Mouse (Mus musculus) neural tube, embryonic 11.5 days (tissue): ENCODE data around the gene Mmp8. TPM values are rescaled to one million over a fixed set of nuclear protein-coding genes. Genes with fewer than 3 reads are reported as not detected.

Experiments used
- ATAC-seq: fragments of 200-750 bp; cut with Nextera tagmentation; 2 replicates; pipeline ENCODE4 v1.8.0; 2017; ENCODE audit warnings: moderate number of reproducible peaks, mild to moderate bottlenecking, moderate TSS enrichment, moderate library complexity; ENCODE audit not compliant: insufficient read depth, low FRiP score, low TSS enrichment
- DNase-seq: peaks from one replicate; pipeline ENCODE4 v3.0.0-alpha.2; 2015; ENCODE audit warnings: low spot score
- H3K27ac ChIP-seq: fragments of 300-500 bp; sonication (generic); 2 replicates; pipeline ENCODE4 v1.5.1; 2014; ENCODE audit warnings: low read depth, mild to moderate bottlenecking, low read length
- H3K27me3 ChIP-seq: fragments of 300-500 bp; sonication (generic); 2 replicates; pipeline ENCODE4 v1.6.1; 2014; ENCODE audit warnings: mild to moderate bottlenecking, low read length, mixed read lengths; ENCODE audit not compliant: control insufficient read depth, insufficient read depth
- H3K36me3 ChIP-seq: fragments of 300-500 bp; sonication (generic); 2 replicates; pipeline ENCODE4 v1.6.1; 2014; ENCODE audit warnings: mild to moderate bottlenecking, low read length, moderate library complexity, mixed read lengths; ENCODE audit not compliant: control insufficient read depth, insufficient read depth
- H3K4me1 ChIP-seq: fragments of 300-500 bp; sonication (generic); 2 replicates; pipeline ENCODE4 v1.6.1; 2014; ENCODE audit warnings: low read length, mixed read lengths; ENCODE audit not compliant: control insufficient read depth, insufficient read depth
- H3K4me2 ChIP-seq: fragments of 300-500 bp; sonication (generic); 2 replicates; pipeline ENCODE4 v1.6.1; 2014; ENCODE audit warnings: low read depth, mild to moderate bottlenecking, moderate library complexity
- H3K4me3 ChIP-seq: fragments of 300-500 bp; sonication (generic); 2 replicates; pipeline ENCODE4 v1.5.1; 2014; ENCODE audit warnings: low read depth, low read length
- H3K9ac ChIP-seq: fragments of 300-500 bp; sonication (generic); 2 replicates; pipeline ENCODE4 v1.6.1; 2014; ENCODE audit warnings: mild to moderate bottlenecking, low read length
- H3K9me3 ChIP-seq: fragments of 300-500 bp; sonication (generic); 2 replicates; pipeline ENCODE4 v1.6.1; 2016; ENCODE audit warnings: low read length; ENCODE audit not compliant: control insufficient read depth
- WGBS: fragments of 180-500 bp; shearing (Covaris S2); extraction: QIAGEN DNeasy Blood & Tissue Kit; methylation state at CpG from one replicate; pipeline ENCODE4 v1.1.7; 2014; 5-methylcytosine and 5-hydroxymethylcytosine counted together
- polyA plus RNA-seq: library from polyadenylated mRNA; unstranded; fragments of >200 nt; fragmentation: Nextera tagmentation; extraction: Ambion mirVana; gene quantifications from 2 replicates; pipeline ENCODE4 v1.2.1, GENCODE M21; 2014

Mmp8 gene
- polyA plus RNA-seq, 1 experiment from 2014 or later, result not detected

GRCm38 (mm10) chr9:7572663-7573308 is 14.5 kb downstream of the Mmp8 start:
- Histone ChIP-seq H3K27me3 (no peaks in the 10 kb centered on the region), H3K4me1 (no peaks in the 10 kb centered on the region), H3K4me2 (no peak overlapping the region), H3K4me3 (no peak overlapping the region), H3K9me3 (no peaks in the 10 kb centered on the region), H3K27ac (no peak overlapping the region), H3K9ac (no peak overlapping the region), H3K36me3 (no peaks in the 10 kb centered on the region)
- DNase-seq (no peak), ATAC-seq (no peak)
- 82% methylated on average over 2 of the region's 2 CpGs for WGBS

- no peaks in the 10 kb centered on the region for H3K36me3 ChIP-seq
- H3K9me3 ChIP-seq, result no peaks in the 10 kb centered on the region
- WGBS, result 78% methylated on average over 3 of the region's 3 CpGs
- no peak overlapping the region for H3K4me3 ChIP-seq
- H3K27me3 ChIP-seq, result no peaks in the 10 kb centered on the region
- ATAC-seq (no peak), DNase-seq (no peak)
- H3K27ac ChIP-seq, result no peak overlapping the region
- no peak overlapping the region for H3K4me2 ChIP-seq
- H3K4me1 ChIP-seq, result no peaks in the 10 kb centered on the region
- no peak overlapping the region for H3K9ac ChIP-seq
These were observed 17.3 kb downstream of the Mmp8 start for GRCm38 (mm10) chr9:7575526-7575925.

- Histone ChIP-seq H3K36me3 (no peaks in the 10 kb centered on the region), H3K4me3 (no peak overlapping the region), H3K4me1 (no peaks in the 10 kb centered on the region), H3K9ac (no peak overlapping the region), H3K9me3 (no peaks in the 10 kb centered on the region), H3K4me2 (no peak overlapping the region), H3K27me3 (no peaks in the 10 kb centered on the region), H3K27ac (no peak overlapping the region)
- DNase-seq (no peak), ATAC-seq (no peak)
- 91% methylated on average over 2 of the region's 2 CpGs for WGBS
These were observed 19.1 kb downstream of the Mmp8 start for GRCm38 (mm10) chr9:7577371-7577770.

GRCm38 (mm10) chr9:7590063-7590462 is 31.8 kb downstream of the Mmp8 start:
- no peak overlapping the region for H3K4me3 ChIP-seq
- no peak for ATAC-seq
- no peak overlapping the region for H3K27ac ChIP-seq
- H3K36me3 ChIP-seq, result no peaks in the 10 kb centered on the region
- DNase-seq, result no peak
- no peaks in the 10 kb centered on the region for H3K4me1 ChIP-seq
- WGBS, result 73% methylated on average over 8 of the region's 8 CpGs
- H3K9ac ChIP-seq, result no peak overlapping the region
- no peaks in the 10 kb centered on the region for H3K27me3 ChIP-seq
- no peaks in the 10 kb centered on the region for H3K9me3 ChIP-seq
- H3K4me2 ChIP-seq, result no peak overlapping the region

DNA sequence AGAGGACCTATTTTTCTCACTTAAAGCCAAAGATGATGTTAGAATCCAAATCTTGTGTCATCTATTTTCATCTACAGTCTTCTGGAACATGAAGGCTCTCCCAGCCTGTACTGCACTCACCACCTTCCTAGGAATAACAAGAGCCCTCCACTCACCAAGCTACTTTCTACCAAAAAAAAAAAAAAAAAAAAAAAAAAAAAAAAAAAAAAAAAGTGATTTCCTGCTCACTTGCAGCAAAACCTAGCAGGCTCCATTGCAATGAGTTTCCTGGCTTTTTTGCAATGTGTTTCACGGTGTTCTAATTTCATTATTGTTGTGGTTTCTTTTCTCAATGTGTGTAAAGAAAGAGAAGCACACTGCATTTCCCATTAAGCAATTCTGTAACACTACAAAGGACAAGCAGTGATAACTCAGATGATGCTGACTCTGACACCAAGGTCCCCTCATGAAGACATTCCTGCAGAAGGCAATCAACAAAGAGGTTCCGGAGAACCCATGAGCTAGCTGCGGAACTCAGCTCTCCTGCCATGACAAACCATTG is 35.1 kb downstream of the Mmp8 start:
- ATAC-seq (no peak), DNase-seq (no peak)
- H3K4me2 ChIP-seq, result no peak overlapping the region
- WGBS, result 92% methylated on average over 3 of the region's 3 CpGs
- no peak overlapping the region for H3K4me3 ChIP-seq
- no peaks in the 10 kb centered on the region for H3K9me3 ChIP-seq
- H3K4me1 ChIP-seq, result no peaks in the 10 kb centered on the region
- no peak overlapping the region for H3K9ac ChIP-seq
- no peak overlapping the region for H3K27ac ChIP-seq
- H3K36me3 ChIP-seq, result no peaks in the 10 kb centered on the region
- no peaks in the 10 kb centered on the region for H3K27me3 ChIP-seq

DNA sequence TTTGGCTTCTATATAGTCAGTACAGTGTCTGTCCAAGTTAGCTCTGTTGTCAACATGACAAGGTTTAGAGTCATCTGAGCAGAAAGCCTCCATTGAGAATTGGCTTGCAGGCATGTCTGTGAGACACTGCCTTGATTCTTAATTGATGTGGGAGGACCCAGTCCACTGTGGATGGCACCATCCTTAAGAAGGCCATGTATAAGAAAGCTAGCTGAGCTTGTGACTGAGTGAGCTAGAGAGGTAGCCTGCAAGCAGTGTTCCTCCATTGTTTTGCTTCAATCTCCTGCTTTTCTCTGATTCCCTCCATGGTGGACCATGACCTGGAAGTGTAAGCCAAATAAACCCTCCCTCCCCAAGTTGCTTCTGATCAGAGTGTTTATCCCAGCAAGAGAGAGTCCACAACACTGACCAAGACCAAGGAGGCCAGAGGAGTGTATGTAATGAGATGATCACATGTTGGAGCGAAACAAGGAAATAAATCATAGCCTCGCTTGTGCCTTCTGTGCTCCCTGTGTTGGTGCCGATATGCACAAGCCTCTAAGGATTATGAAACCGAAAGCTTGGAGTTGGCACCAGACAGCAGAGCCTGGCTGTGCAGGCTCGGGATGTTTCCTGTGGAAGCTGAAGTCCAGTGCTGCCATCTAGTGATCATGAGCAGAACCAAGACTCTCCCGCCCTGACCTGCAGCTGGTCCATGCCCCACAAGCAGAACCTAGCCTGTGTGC is 36.7 kb downstream of the Mmp8 start:
- Histone ChIP-seq H3K4me2 (peak overlapping the region; percentile 24; the same call in 1 of the 2 replicates), H3K36me3 (no peaks in the 10 kb centered on the region), H3K4me1 (no peaks in the 10 kb centered on the region), H3K27me3 (no peaks in the 10 kb centered on the region), H3K9me3 (no peaks in the 10 kb centered on the region), H3K9ac (no peak overlapping the region), H3K4me3 (no peak overlapping the region), H3K27ac (no peak overlapping the region)
- 19% methylated on average over 6 of the region's 6 CpGs for WGBS
- DNase-seq, result peak; percentile 79
- ATAC-seq, result peak; percentile 95

GRCm38 (mm10) chr9:7602982-7603742 is 44.9 kb downstream of the Mmp8 start:
- Histone ChIP-seq H3K4me2 (no peak overlapping the region), H3K4me3 (no peak overlapping the region), H3K27ac (no peak overlapping the region), H3K9ac (no peak overlapping the region), H3K9me3 (no peaks in the 10 kb centered on the region), H3K27me3 (no peaks in the 10 kb centered on the region), H3K4me1 (no peaks in the 10 kb centered on the region), H3K36me3 (no peaks in the 10 kb centered on the region)
- peak; percentile 72 for DNase-seq
- peak; percentile 78 for ATAC-seq
- WGBS, result 3% methylated on average over 3 of the region's 3 CpGs

- Histone ChIP-seq H3K36me3 (no peaks in the 10 kb centered on the region), H3K9me3 (no peaks in the 10 kb centered on the region), H3K4me1 (no peaks in the 10 kb centered on the region), H3K4me2 (no peak overlapping the region), H3K27ac (no peak overlapping the region), H3K27me3 (no peaks in the 10 kb centered on the region), H3K9ac (no peak overlapping the region), H3K4me3 (no peak overlapping the region)
- no peak for DNase-seq
- peak; percentile 28; the same call in 1 of the 2 replicates for ATAC-seq
- 77% methylated on average over 6 of the region's 6 CpGs for WGBS
These were observed 45.7 kb downstream of the Mmp8 start for GRCm38 (mm10) chr9:7604005-7604404.
